Mouse (Mus musculus) midbrain, embryonic 16.5 days (tissue): ENCODE results near the gene Gm10643. TPM values are rescaled to one million over a fixed set of nuclear protein-coding genes. Genes with fewer than 3 reads are reported as not detected.
A peak's percentile ranks its signal among the peaks of the same experiment; 100 is the strongest.

ENCODE experiments used
- ATAC-seq: fragments of 200-750 bp; cut with Nextera tagmentation; 2 replicates; pipeline ENCODE4 v1.8.0; 2017; ENCODE audit warnings: moderate TSS enrichment
- H3K27ac ChIP-seq: fragments of 300-500 bp; sonication (generic); 2 replicates; pipeline ENCODE4 v1.5.1; 2014; ENCODE audit warnings: mild to moderate bottlenecking, low read length, mixed read lengths
- H3K27me3 ChIP-seq: fragments of 300-500 bp; sonication (generic); 2 replicates; pipeline ENCODE4 v1.6.1; 2014; ENCODE audit warnings: low read depth, low read length, mixed read lengths; ENCODE audit not compliant: control insufficient read depth, insufficient read depth
- H3K36me3 ChIP-seq: fragments of 300-500 bp; sonication (generic); 2 replicates; pipeline ENCODE4 v1.6.1; 2014; ENCODE audit warnings: mild to moderate bottlenecking, low read length, moderate library complexity, mixed read lengths; ENCODE audit not compliant: control insufficient read depth, insufficient read depth
- H3K4me1 ChIP-seq: fragments of 300-500 bp; sonication (generic); 2 replicates; pipeline ENCODE4 v1.6.1; 2014; ENCODE audit warnings: mild to moderate bottlenecking, low read length, mixed read lengths; ENCODE audit not compliant: control insufficient read depth, insufficient read depth
- H3K4me2 ChIP-seq: fragments of 300-500 bp; sonication (generic); 2 replicates; pipeline ENCODE4 v1.6.1; 2014; ENCODE audit warnings: mild to moderate bottlenecking, low read length, mixed read lengths
- H3K4me3 ChIP-seq: fragments of 300-500 bp; sonication (generic); 2 replicates; pipeline ENCODE4 v1.5.1; 2014; ENCODE audit warnings: low read depth, mild to moderate bottlenecking, low read length, moderate library complexity, mixed read lengths
- H3K9ac ChIP-seq: fragments of 300-500 bp; sonication (generic); 2 replicates; pipeline ENCODE4 v1.6.1; 2014; ENCODE audit warnings: low read depth, low read length, mixed read lengths
- H3K9me3 ChIP-seq: fragments of 300-500 bp; sonication (generic); replicated peaks from 2 replicates; pipeline ENCODE4 v1.6.1; 2014; ENCODE audit warnings: mild to moderate bottlenecking, low read length, mixed read lengths; ENCODE audit not compliant: control insufficient read depth, poor library complexity, severe bottlenecking
- WGBS: fragments of 180-500 bp; shearing (Covaris S2); extraction: QIAGEN DNeasy Blood & Tissue Kit; methylation state at CpG from one replicate; pipeline ENCODE4 v1.1.7; 2014; 5-methylcytosine and 5-hydroxymethylcytosine counted together
- polyA plus RNA-seq: library from polyadenylated mRNA; unstranded; fragments of >200 nt; fragmentation: Nextera tagmentation; extraction: Ambion mirVana; gene quantifications from 2 replicates; pipeline ENCODE4 v1.2.1, GENCODE M21; 2015

The Gm10643 gene
- polyA plus RNA-seq, 1 experiment from 2014 or later, result 1.5 TPM

DNA sequence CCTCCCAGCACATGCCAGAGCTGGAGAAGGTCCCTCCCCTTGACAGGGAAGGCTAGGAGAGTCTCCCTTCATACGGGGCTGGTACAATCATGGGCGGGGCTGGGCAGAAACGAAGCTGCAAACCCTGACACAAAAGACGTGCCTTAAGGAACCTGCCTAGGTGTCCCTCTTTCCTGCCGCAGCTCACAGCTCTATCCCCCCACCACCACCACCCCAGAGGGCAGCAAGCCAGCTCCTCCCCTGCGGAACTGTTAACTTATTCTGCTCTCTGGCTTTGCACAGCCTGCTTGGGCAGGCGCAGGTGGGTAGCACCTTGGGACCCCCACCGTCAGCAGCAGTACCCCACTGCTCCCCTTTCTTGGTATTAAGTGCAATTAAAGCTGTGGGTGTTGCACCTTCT lies 31.1 kb upstream of the Gm10643 start:
- no peak overlapping the region for H3K27ac ChIP-seq
- peaks cover 47% of the 10 kb centered on the region for H3K36me3 ChIP-seq
- H3K9ac ChIP-seq, result no peak overlapping the region
- H3K4me1 ChIP-seq, result no peaks in the 10 kb centered on the region
- H3K9me3 ChIP-seq, result no peaks in the 10 kb centered on the region
- no peak for ATAC-seq
- 68% methylated on average over 8 of the region's 8 CpGs for WGBS
- no peaks in the 10 kb centered on the region for H3K27me3 ChIP-seq
- H3K4me2 ChIP-seq, result no peak overlapping the region
- H3K4me3 ChIP-seq, result no peak overlapping the region

DNA sequence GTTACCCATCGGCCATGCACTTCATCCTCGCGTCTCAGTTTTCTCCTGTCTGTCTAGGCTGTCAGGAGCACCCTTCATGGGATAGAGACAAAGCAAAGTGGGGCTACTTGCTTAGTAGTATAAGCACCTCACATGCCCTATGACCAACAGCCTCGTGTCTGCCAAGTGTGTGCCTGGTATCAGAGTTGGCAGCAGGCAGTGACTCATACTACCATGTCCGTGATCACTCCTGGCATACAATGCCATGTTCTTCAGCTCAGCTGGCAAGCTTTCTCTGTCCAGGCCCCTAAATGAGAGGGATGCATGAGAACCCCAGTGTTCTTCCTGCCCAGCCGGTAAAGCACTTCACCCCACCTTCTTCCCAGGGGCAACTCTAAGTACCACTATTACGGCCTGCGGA lies 25.6 kb upstream of the Gm10643 start:
- no peak overlapping the region for H3K27ac ChIP-seq
- H3K36me3 ChIP-seq, result peaks cover 51% of the 10 kb centered on the region
- WGBS, result 98% methylated on average over 8 of the region's 8 CpGs

DNA sequence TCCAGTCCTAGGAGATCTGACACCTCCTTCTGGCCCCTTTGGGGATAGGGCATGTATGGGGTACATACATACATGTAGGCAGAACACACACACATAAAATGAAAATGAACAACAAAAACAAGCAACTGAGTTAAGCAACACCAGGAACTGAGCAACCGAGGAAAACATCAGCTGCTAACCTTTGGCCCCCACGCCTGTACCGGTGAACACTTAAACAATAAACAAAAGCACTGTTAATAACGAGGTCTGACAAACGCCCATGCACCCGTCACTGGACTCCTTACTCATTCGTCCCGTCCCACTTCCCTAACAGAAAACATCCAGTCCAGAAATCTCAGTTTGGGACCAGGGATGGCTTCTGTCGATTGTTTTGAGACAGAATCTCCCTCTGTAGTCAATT lies 24.3 kb upstream of the Gm10643 start:
- no peaks in the 10 kb centered on the region for H3K4me1 ChIP-seq
- H3K4me3 ChIP-seq, result no peak overlapping the region
- 81% methylated on average over 9 of the region's 9 CpGs for WGBS
- no peaks in the 10 kb centered on the region for H3K27me3 ChIP-seq
- no peak overlapping the region for H3K9ac ChIP-seq
- H3K4me2 ChIP-seq, result no peak overlapping the region
- no peak for ATAC-seq
- peaks cover 44% of the 10 kb centered on the region for H3K36me3 ChIP-seq
- H3K9me3 ChIP-seq, result no peaks in the 10 kb centered on the region
- H3K27ac ChIP-seq, result no peak overlapping the region

More for the DNA sequence above, 25.6 kb upstream of the Gm10643 start:
- H3K4me1 ChIP-seq, result no peaks in the 10 kb centered on the region
- H3K9me3 ChIP-seq, result no peaks in the 10 kb centered on the region
- no peaks in the 10 kb centered on the region for H3K27me3 ChIP-seq
- H3K4me2 ChIP-seq, result no peak overlapping the region
- no peak for ATAC-seq
- H3K4me3 ChIP-seq, result no peak overlapping the region
- no peak overlapping the region for H3K9ac ChIP-seq

DNA sequence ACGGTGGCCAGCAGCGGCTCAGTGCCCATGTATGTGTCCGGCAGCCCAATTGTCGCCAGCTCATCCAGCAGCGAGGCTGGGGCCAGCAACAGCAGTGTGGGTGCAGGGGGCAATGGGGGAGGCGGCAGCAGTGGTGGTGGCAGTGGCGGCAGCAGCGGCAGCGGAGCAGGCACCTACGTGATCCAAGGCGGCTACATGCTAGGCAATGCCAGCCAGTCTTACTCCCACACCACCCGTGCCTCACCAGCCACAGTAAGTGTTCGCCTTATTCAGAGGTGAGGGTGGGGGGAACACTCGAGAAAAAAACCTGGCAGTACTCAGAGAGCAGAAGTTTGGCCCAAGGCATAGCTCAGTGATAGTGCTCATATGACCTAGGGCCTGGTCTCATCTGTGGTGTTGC lies 22.9 kb upstream of the Gm10643 start:
- 96% methylated on average over 14 of the region's 14 CpGs for WGBS
- no peaks in the 10 kb centered on the region for H3K27me3 ChIP-seq
- H3K27ac ChIP-seq, result no peak overlapping the region
- no peak overlapping the region for H3K9ac ChIP-seq
- no peak overlapping the region for H3K4me2 ChIP-seq
- H3K9me3 ChIP-seq, result no peaks in the 10 kb centered on the region
- H3K4me1 ChIP-seq, result no peaks in the 10 kb centered on the region; the same call in 1 of the 2 replicates
- ATAC-seq, result no peak
- no peak overlapping the region for H3K4me3 ChIP-seq
- peaks cover 46% of the 10 kb centered on the region for H3K36me3 ChIP-seq

DNA sequence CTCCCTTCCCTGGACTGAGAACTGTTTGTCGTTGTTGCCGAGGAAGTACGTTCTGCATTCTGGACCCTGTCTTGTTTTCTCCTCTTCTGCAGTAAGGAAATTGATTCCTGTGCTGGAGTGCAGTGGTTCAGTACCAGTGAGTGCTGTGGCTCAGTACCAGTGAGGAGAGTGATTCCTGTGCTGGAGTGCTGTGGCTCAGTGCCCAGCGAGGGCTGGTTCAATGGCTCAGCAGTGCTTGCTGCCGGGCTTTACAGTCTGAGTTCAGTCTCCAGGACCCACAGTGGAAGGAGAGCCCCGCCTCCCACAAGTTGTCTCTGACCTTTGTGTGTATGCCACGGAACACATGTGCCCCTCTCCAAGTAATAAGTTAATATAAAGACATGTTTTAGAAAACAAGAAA lies 22.2 kb upstream of the Gm10643 start:
- H3K9ac ChIP-seq, result no peak overlapping the region
- WGBS, result 91% methylated on average over 7 of the region's 7 CpGs
- no peak for ATAC-seq
- H3K27ac ChIP-seq, result no peak overlapping the region
- H3K4me2 ChIP-seq, result no peak overlapping the region
- H3K4me1 ChIP-seq, result no peaks in the 10 kb centered on the region; the same call in 1 of the 2 replicates
- no peak overlapping the region for H3K4me3 ChIP-seq
- peaks cover 46% of the 10 kb centered on the region for H3K36me3 ChIP-seq
- H3K27me3 ChIP-seq, result no peaks in the 10 kb centered on the region
- no peaks in the 10 kb centered on the region for H3K9me3 ChIP-seq

DNA sequence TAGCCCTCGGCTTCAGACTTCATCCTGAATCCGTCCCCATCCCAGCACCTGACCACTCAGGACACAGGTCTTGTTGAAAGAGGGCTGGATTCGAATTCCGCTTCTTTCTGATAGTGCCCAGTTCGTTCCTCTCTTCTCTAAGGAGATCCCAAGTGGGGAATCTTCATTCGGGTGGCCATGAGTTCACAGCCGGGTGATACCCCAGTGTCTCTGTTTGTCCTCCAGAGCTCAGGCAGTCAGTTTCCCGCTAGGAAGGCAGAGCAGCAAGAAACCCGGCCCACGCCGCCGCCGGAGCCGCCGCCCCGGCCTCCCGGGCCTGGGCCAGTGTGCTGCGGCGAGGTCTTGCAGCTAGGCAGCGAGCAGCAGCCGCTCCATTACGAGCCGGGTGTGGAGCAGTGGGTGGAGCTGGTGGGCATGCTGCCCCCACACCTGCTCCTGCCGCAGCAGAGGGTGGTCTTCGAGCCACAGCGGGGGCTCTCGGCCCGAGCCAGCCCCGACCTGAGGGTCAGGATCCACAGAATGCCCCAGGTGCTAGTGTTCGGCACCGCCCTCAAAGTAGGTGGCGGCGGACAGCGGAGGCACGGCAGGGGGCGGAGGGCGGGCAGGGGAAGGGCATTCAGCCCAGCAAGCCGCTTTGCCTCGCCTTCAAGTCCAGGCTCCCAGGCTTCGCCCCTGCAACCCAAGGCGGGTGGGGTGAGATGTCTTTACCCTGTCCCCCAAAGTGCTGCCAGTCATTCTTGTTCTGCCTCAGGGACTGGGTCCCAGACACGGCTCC lies 19.6 kb upstream of the Gm10643 start:
- Histone ChIP-seq H3K27ac (no peak overlapping the region), H3K9ac (peak overlapping the region; percentile 30; the same call in 1 of the 2 replicates), H3K4me3 (no peak overlapping the region), H3K27me3 (no peaks in the 10 kb centered on the region), H3K4me2 (no peak overlapping the region), H3K36me3 (peaks cover 50% of the 10 kb centered on the region), H3K9me3 (no peaks in the 10 kb centered on the region), H3K4me1 (no peaks in the 10 kb centered on the region; the same call in 1 of the 2 replicates)
- no peak for ATAC-seq
- WGBS, result 35% methylated on average over 40 of the region's 42 CpGs

- no peak overlapping the region for H3K9ac ChIP-seq
- no peaks in the 10 kb centered on the region; the same call in 1 of the 2 replicates for H3K4me1 ChIP-seq
- no peaks in the 10 kb centered on the region for H3K9me3 ChIP-seq
- H3K4me3 ChIP-seq, result no peak overlapping the region
- WGBS, result 14% methylated on average over 8 of the region's 8 CpGs
- no peak overlapping the region for H3K27ac ChIP-seq
- no peaks in the 10 kb centered on the region for H3K27me3 ChIP-seq
- ATAC-seq, result 0 out of 2 replicates have a peak, but pooled peaks have one; percentile 19
- H3K4me2 ChIP-seq, result no peak overlapping the region
- H3K36me3 ChIP-seq, result peaks cover 50% of the 10 kb centered on the region
Observed at GRCm38 (mm10) chr8:84083829-84084241, 18.9 kb upstream of the Gm10643 start.

GRCm38 (mm10) chr8:84079206-84079605 lies 14.3 kb upstream of the Gm10643 start:
- Histone ChIP-seq H3K4me2 (no peak overlapping the region), H3K27ac (no peak overlapping the region), H3K36me3 (peaks cover 47% of the 10 kb centered on the region), H3K9me3 (no peaks in the 10 kb centered on the region), H3K4me1 (no peaks in the 10 kb centered on the region; the same call in 1 of the 2 replicates), H3K27me3 (no peaks in the 10 kb centered on the region), H3K4me3 (no peak overlapping the region), H3K9ac (no peak overlapping the region)
- 81% methylated on average over 5 of the region's 5 CpGs for WGBS
- ATAC-seq, result no peak

GRCm38 (mm10) chr8:84076849-84077248 lies 11.9 kb upstream of the Gm10643 start:
- Histone ChIP-seq H3K4me1 (peaks cover 21% of the 10 kb centered on the region), H3K27ac (no peak overlapping the region), H3K36me3 (peaks cover 31% of the 10 kb centered on the region), H3K4me2 (no peak overlapping the region), H3K9me3 (no peaks in the 10 kb centered on the region), H3K4me3 (no peak overlapping the region), H3K27me3 (no peaks in the 10 kb centered on the region), H3K9ac (no peak overlapping the region)
- WGBS, result 83% methylated on average over 3 of the region's 3 CpGs
- ATAC-seq, result no peak
